Mouse (Mus musculus) thymus, postnatal 4 days (tissue): ENCODE measurements at regions not wholly inside any gene's neighbourhood (a gene's known extent, or its start where the extent isn't known, plus 50 kb on each side); places are given as distances from the start of the nearest gene placed in this dataset.

Experiments
- DNase-seq: peaks from one replicate; pipeline ENCODE4 v3.0.0; 2021

DNA sequence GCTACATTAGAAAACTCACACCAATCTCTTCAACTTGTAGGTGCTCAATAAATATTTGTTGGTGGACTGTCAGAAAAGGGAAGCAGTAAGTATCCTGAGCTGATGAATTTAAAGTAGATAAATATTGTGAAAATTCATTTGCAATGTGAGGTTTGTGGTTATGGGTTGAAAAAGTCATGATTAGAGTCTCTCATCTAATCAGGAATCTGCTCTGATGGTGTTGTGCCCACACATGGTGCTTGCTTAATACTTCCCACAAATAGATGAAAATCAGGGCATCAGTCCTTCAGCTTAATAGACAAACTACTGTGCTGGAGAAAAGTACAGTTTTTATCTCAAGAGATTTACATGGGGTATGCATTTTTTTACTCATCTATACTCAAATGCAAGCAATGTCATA lies 59.9 kb downstream of the S1pr1 start:
- no peak for DNase-seq

DNA sequence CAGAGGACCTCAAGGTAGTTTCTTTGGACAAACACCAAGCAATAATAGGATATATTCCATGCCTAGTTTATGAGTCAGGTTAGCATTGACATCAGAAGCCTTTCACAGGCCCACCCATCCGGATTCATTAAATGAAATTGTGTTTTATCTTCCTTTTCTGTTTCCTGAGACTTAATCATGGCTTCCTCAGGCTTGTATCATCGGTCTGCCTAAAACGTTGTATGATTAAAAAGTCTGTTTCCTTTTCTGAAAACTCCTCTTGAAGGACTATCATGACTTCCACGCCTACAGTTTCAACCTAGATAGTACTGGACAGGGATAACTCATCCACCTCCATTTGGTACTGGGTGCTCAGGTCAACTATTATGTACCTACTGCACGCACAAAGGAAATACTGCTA lies 62.6 kb downstream of the S1pr1 start:
- DNase-seq: no peak

DNA sequence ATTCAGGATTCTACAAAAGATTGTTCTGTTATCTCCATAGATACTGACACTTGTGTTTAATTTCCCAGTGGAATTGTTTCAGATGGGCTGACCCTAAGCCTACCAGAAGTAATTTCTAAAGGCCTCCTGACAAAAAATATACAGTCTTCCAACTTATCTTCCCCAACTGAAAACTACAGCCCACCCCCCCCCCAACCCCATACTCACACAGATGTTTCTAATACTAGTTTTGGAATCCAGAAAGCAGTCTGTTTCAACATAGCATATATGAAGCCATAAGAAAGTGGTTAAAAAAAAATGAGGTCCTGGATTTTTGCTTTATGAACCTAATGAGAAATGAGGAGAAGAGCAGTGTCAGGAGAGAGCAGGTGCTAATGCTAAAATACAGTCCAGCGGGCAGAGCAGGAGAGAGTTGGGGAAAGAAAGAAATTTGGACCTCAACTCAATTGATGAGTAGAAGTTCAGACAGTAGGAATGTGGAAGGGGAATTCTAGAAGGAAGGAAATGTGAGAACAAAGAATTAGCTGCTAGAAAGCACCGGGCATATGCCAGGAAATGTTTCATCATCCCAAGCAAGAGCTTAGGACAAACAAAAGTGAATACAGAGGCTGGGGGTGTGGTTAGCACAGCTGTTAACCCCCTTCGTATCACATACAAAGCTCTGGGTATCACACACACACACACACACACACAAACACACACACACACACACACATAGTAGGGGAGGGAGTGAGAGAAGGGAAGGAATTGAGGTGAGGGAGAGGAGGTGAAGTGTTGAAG lies 65.3 kb downstream of the S1pr1 start:
- no peak for DNase-seq

DNA sequence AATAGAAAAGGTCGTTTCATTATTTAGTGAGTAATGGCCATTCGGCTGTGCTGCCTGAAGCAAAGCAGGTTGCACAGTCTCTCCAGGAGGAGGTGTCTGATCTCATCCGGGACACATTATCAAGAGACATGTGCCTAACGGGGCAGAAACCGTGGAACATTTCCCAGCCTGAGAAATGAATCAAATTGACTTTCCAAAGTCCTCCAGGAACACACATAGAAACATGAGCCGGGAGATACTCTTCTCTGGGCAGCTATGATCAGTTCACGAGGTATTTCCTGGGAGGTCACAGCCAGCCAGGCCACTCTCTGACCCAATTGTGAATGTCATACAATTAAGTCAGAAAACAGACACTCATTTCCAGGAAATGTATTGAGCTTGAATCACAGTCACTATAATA lies 67.9 kb downstream of the S1pr1 start:
- no peak for DNase-seq

DNA sequence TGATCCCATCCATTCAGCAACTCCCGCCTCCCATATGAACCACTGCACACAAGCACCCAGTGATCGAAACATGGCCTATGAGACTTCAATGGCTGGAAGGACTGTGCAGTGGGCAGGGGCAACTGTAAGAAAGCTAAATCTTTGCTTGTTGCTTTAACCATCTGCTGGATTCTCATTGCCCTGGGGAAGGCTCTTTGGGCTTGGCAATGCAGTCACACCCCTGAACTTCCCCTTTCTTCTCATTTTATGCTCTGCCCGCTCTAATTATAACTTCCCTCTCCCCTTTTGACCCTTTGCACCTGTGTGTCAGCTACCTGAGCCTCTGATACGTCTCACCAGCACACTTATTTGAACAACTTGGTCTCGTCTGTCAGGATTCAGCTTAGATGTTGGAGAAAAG lies 70.6 kb downstream of the S1pr1 start:
- DNase-seq: no peak

DNA sequence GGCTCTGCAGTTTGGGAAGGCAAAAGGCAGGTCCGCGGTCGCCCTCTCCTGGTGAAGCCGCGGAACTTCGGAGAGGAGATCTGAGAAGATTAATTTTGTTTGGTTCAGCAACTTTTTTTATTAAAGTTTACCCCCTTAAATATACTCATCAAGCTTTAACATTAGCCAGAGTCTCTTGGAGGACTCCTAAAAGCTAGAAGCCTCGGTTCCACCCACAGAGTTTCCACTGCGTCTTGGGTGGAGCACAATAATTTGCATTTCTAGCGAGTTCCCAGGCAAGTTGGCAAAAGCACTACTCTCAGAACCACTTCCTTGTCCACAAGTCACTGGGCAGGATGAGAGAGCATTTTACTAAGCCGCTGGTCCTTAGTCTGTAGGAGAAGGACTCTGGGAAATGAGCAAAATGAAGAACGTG lies 72.0 kb downstream of the S1pr1 start:
- peak; percentile 94 for DNase-seq

DNA sequence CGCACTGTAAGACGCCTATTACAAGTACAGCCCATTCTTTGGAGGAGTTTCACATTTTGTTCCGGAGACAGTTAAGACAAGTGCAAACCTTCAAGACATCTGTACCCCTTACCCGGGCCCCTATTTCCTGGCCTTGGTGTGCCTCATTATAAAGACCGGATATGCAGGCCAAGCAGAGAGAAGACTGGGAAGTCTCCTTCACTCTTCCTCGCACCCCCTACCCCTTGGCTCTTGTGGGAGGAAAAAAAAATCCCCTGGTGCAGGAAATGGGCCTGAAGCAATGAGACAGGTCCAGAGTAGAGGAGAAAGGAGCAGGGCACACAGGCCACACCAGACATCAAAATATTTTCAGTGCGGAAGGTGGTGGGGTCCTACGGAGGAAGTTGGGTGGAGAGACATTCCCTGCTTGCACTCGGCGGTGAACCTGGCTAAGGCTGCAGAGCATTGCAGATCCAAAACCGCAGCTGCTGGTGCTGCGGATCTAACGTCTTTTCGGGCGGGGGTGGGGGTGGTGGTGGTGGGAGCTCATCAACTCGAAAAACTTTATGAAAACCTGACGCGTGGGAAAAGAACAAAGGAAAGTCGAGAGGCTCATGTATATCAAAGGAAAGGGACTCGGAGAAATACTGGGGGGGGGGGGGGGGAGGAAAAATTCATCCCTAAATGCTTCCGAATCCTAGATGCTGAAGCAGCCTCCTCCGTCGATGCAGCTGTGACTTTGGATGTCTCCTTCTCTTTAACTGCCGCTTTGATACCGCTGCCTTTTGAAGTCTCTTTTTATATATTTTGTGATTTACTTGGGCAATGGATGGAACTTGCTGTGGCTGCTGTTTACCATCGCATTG lies 72.6 kb downstream of the S1pr1 start:
- peak; percentile 65 for DNase-seq

DNA sequence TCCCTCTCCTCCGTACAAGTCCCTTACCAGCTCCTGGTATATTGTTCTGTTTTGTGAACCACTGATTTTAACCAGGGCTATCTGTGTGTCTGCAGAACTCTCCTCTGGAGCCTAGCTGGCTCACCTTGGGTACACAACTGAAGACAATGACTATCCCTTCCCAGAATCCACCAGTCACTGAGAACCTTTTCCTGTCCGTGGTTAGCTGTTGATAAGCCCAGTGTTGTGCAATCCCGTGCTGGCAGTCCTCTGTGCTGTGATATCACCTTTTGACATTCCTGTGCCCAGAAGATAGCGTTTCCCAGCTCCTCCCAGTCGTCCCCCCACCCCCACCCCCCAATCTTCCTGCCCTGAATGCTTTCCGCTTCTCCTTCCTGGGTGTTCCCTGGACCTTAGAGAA lies 73.5 kb downstream of the S1pr1 start:
- DNase-seq: peak; percentile 22

DNA sequence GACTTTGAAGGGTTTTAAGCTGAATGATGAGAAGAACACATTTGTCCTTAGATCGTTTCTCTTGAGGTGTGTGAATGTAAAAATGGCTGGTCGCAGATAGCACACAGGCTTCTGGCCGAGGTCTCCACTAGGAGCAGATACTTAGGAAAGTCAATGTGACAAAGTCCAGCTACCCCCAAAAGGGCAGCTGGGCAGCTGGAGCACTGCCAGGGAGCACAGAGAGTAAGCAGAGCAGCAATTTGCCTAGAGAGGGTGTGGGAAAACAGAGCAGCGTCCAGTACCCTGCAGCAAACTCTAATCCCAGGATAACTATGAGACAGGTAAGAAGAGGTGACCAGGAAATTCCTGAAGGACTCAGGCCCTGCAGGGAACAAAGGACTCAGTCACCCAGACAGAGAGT lies 79.4 kb downstream of the S1pr1 start:
- no peak for DNase-seq

DNA sequence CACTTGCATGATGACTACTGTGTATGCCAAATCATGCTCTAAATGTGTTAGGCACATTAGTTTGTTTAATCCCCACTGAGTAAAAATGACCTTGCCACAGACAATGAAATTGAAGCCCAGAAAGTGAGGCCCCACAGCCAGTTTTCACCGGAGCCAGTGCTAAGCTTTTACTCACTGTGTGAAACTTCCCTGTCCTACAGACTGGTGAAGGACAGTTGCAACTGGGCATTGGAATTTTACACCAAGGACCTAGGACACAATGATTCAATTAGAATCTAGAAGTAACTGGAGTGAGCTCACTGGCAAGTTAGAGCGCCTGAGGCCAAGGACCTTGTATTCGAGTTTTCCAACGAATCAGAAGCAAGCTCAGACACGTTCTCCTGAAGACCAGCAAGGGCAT lies 79.8 kb downstream of the S1pr1 start:
- DNase-seq: no peak

DNA sequence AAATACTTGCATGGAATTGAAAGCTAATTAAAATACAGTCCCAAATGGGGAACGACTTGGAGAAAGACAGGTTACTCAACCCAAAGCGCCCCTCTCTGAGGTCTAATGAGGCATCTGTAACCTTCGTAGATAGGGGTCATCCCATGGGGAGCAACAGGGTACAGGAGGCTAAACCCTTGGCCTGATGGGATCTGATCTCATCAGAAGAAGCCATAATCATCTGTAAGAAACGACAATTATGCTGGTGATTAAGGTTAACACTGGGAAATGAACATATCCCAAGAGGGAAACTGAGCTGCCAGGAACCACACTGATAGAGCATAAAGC lies 82.5 kb downstream of the S1pr1 start:
- no peak for DNase-seq

DNA sequence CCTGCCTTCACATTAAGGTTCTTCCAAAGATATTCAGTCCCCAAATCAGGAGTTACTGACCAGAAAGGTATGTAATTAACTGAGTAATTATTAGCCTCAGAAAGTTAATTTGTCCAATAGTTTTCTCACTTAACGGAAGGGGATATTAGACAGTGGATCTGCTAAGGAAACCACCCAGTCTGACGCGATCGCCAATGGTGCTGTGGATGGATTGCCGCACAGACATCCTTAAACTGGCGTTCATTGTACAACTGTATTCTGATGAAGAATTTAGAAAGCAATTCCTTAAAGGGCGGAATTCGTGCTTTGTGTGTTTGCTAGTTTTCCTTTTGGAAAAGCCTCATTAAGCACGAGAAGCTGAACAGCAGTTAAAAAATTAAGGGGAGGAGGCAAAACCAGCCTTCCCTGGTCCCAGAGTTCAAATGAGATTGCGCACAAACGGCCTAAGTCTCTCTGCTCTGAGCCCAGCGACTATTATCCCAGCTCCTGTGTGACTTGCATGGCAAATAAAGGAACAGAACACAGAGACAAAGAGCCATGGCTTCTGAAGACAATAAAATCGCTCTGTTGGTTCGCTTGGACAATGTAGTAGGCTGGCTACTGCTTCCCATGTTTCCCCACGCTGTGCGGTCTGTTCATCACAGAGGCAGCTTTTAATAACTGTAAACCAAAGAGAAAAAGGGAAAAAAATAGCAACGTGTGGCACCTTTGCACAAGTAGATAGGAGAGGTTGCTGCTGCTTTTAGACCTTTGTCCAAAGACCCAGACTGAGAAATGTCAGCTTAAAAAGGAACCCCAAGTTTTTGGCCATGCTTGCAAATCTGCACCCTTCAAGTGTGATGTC lies 83.1 kb downstream of the S1pr1 start:
- no peak for DNase-seq

DNA sequence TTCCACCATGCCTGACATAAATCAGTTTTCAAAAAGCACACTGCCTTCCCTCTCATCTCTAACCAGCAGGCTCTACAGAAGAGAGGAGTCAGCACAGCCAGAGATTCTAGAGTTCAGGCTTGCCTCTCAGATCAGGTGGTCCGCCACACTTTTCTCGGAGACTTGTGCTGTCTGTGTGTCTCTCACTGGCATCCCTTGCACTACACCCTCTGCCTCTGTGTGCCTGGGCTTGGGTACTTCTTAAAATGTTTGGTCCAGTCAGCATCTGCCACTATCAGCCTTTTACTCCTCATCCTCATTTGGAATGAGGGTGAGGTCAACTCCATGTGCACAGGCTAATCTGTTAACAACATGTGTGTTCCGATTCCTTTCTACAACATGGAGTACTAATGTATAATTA lies 92.0 kb downstream of the S1pr1 start:
- no peak for DNase-seq

DNA sequence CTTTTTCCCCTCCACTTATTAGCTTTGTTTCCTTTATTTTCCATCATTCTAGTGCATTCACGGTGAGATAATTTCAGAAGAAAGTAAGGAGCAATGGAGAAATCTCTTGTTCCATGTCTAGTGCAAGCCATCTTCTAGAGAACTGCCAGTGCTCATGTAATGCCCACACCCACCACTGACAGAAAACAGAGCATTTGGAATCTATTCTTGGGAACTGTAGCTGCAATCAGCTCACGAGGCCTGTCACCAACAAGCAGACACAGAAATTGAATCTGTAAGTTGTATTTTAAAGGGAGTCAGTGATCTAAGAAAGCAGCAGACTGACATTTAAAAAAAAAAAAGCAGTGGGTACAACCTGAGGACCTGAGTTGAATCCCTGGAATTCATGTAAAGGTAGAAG lies 92.6 kb downstream of the S1pr1 start:
- no peak for DNase-seq

DNA sequence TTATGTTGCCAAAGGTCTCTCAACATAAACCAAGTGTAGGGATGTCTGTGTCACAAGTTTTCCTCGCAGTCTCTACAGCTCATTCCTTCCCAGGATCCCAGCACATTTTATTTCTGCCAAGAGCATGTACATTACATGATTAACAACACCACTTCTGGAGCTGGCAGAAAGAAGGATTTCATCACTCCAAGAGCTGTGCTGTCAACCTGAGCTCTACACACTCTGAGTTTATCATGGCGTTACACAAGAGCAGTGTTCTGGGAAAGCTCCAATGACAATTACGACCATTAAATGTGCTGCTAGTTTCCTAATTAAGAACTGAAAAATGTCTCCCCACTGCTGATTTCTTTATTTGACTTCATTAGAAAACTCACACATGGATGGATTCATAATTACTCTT lies 94.9 kb downstream of the S1pr1 start:
- DNase-seq: no peak

DNA sequence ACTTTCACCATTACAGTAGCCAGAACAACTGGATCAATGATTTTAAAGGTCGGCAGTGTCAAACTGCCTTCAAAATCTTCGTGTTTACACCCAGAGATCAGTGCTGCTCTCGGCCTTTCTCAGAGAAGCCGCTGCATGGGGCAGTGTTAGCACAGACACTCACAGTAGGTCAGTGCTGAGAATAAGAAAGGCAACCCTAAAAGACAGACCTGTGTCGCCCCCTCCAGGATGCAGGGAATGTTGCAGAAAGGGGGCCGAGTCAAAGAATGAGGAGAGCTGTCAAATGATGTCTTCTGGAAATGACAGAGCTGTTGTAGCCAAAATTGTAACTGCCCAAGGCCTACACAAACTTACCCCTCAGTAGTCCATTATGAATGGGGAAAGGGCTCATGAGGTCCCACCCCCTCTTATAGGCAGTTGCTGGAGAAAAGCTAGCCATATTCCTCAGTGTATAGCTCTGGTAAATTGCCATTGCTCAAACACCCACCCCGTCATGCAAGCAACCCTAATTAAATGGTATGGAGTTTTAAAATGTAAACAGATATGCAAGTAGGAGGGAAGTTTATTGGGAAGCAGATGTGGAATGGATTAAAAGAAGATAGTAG lies 98.8 kb downstream of the S1pr1 start:
- peak; percentile 61 for DNase-seq

DNA sequence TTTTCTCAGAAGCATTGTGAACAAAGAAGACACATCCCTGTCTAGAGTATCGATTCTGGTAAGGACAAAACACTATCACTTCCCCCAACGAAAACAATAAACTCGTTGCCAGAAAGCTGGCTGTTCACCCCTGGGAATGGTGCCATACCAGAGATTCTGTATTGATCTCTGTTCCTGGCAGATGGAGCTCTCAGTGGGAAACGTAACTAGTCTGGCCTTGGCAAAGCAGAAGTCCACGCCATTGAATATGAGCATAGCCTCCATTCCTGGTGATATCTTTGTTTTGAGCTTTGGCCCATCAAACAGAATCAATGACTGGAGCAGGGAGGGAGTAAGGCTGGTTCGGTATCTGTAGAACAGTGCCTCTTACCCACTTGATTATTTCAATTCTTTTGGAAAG lies 102.0 kb downstream of the S1pr1 start:
- DNase-seq: no peak

DNA sequence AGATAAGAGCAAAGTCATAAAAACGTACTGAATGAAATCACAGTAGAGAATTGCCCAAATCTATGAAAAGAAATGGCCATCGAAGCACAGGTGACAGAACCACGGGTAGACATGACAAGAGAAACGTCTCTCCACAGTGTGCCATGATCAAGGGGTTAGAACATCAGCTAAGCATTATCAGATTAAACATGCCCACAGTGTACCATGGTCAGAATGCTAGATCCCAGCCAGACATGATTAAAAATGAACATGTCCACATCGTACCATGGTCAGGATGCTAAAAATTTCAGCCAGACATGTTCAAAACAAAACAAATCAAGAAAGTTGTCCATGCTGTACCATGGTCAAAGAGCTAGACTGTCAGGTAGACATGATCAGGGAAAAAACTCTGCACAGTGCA lies 106.8 kb downstream of the S1pr1 start:
- DNase-seq: no peak

DNA sequence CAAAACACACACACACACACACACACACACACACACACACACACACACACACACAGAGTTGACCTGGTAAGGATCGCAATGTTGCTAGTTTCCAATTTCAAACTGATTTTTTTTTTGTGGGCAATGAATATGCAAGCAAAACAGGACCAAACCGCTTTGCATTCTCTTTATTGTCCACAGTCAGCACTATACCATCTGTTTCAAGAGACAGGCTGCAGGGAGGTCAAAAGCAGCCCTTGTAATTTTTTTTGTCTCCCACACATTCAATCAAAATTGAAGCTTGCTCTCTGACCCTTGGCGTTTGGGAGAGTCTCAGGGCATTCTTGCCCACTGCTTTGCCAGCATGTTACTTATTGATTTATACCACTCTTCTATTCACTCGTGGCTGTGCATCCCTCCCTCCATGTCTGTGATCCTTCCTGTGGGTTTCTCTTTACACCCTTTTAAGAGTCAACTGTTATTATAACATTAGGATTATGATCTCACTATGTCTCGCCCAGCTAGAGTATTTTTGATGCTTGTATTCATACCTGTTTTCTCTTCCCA lies 110.1 kb downstream of the S1pr1 start:
- no peak for DNase-seq

DNA sequence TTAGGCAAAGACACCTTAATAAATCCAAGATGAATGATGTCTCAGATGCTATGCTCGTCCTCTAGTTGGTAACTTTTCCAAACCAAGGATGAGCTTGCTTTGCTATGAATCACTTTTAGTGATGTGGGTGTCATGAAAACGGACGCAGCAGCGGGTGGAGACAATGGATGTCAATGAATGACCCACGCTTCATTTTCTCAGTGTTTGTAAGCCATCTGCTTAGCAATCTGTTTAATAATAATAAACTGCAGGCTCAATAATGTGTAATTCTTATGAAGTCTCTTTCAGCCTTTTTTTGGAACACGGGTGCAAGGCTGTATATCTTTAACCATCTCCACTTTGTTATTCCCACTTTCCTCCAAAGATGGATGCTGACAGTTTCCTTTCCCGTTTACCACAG lies 110.6 kb downstream of the S1pr1 start:
- no peak for DNase-seq

DNA sequence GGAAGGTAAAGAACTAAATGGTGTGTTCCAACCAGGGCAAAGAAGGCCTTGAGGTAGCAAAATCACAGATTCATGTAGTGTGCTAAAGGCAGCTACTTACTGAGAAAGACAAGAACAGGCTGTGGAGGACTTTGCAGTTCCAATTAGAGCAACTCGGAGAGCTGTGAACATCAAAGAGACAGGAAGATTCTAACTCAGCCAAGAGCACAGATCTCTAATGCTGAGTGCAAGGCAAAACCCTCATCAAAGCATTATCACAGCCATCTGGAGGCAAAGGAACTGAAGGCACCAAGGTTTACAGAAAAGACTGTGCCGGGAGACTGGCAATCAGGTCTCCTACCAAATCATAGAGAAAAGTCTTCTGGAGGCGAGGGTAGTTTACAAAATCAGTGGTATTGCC lies 111.1 kb downstream of the S1pr1 start:
- DNase-seq: no peak

DNA sequence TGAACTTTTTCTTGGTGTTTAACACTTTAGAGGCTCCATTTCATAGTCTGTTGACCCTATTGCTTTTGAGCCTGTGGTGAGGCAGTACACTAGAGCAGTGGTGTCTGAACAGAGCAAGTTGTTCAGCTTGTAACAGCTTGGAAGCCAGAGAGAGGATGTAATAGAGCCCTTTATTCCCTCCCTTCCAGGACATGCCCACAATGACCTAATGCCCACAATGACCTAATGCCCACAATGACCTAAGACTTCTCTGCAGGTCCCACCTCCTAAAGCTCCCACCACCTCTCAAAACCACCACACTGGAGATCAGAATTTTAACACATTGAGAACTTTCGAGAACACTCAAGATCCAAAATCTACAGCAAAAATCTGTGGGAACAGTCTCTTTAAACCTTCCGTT lies 115.6 kb downstream of the S1pr1 start:
- DNase-seq: no peak

DNA sequence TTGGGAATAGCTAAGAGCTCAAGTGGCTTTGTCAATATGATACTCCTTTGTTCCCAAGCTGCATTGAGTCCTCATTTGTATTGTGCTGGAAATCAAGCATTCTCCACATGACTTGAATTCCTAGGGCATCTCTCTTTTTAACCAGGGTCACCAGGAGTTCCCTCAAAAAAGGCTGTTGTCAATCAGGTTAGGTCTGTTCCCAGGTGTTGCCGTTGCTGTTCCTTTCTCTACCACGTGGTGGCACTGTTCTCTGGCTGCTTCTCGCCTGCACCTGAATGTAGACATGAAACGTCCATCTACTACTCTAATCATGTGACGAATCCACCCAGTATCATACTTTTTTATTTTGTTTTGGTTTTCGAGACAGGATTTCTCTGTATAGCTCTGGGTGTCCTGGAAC lies 118.3 kb downstream of the S1pr1 start:
- peak; percentile 91 for DNase-seq
